Mouse (Mus musculus) liver, postnatal 0 days (tissue): ENCODE data around the gene Sept4. TPM values are rescaled to one million over a fixed set of nuclear protein-coding genes. Genes with fewer than 3 reads are reported as not detected.

Experiments used
- ATAC-seq: fragments of 200-750 bp; cut with Nextera tagmentation; 2 replicates; pipeline ENCODE4 v1.8.0; 2017; ENCODE audit warnings: mild to moderate bottlenecking, moderate library complexity
- DNase-seq: peaks from one replicate; pipeline ENCODE4 v3.0.0-alpha.2; 2016
- H3K27ac ChIP-seq: fragments of 300-500 bp; sonication (generic); 2 replicates; pipeline ENCODE4 v1.5.1; 2014; ENCODE audit warnings: antibody characterized with exemption, moderate library complexity, mild to moderate bottlenecking, low read depth
- H3K27me3 ChIP-seq: fragments of 300-500 bp; sonication (generic); 2 replicates; pipeline ENCODE4 v1.6.1; 2014; ENCODE audit warnings: low read length, control low read depth, mixed read lengths; ENCODE audit not compliant: insufficient read depth
- H3K36me3 ChIP-seq: fragments of 300-500 bp; sonication (generic); replicated peaks from 2 replicates; pipeline ENCODE4 v1.6.1; 2014; ENCODE audit warnings: mild to moderate bottlenecking, control low read depth, low read length, moderate library complexity, mixed read lengths; ENCODE audit not compliant: insufficient read depth
- H3K4me1 ChIP-seq: fragments of 300-500 bp; sonication (generic); 2 replicates; pipeline ENCODE4 v1.6.1; 2014; ENCODE audit warnings: antibody characterized with exemption, mild to moderate bottlenecking, control low read depth; ENCODE audit not compliant: insufficient read depth
- H3K4me2 ChIP-seq: fragments of 300-500 bp; sonication (generic); 2 replicates; pipeline ENCODE4 v1.6.1; 2014; ENCODE audit warnings: low read depth, mild to moderate bottlenecking, low read length, moderate library complexity, mixed read lengths
- H3K4me3 ChIP-seq: fragments of 300-500 bp; sonication (generic); 2 replicates; pipeline ENCODE4 v1.5.1; 2014; ENCODE audit warnings: low read depth, low read length
- H3K9ac ChIP-seq: fragments of 300-500 bp; sonication (generic); replicated peaks from 2 replicates; pipeline ENCODE4 v1.6.1; 2014; ENCODE audit warnings: mild to moderate bottlenecking, moderate library complexity
- H3K9me3 ChIP-seq: fragments of 300-500 bp; sonication (generic); 2 replicates; pipeline ENCODE4 v1.6.1; 2016; ENCODE audit warnings: mild to moderate bottlenecking, control low read depth, low read length, mixed read lengths
- CTCF ChIP-seq: sonication (generic); IDR thresholded peaks from 2 replicates; pipeline ENCODE4 v1.5.1; 2016; ENCODE audit warnings: antibody characterized with exemption, low read depth
- EP300 ChIP-seq: IDR thresholded peaks from 2 replicates; pipeline ENCODE4 v1.6.1; 2016; ENCODE audit warnings: antibody characterized with exemption, low read depth, mild to moderate bottlenecking
- WGBS: fragments of 180-500 bp; shearing (Covaris S2); extraction: QIAGEN DNeasy Blood & Tissue Kit; methylation state at CpG from one replicate; pipeline ENCODE4 v1.1.7; 2014; ENCODE audit not compliant: insufficient replicate concordance; 5-methylcytosine and 5-hydroxymethylcytosine counted together
- polyA plus RNA-seq: library from polyadenylated mRNA; unstranded; fragments of >200 nt; fragmentation: Nextera tagmentation; extraction: Ambion mirVana; gene quantifications from 2 replicates; pipeline ENCODE4 v1.2.1, GENCODE M21; 2015

The Sept4 gene
- polyA plus RNA-seq, 1 experiment from 2014 or later: 21.7 TPM

DNA sequence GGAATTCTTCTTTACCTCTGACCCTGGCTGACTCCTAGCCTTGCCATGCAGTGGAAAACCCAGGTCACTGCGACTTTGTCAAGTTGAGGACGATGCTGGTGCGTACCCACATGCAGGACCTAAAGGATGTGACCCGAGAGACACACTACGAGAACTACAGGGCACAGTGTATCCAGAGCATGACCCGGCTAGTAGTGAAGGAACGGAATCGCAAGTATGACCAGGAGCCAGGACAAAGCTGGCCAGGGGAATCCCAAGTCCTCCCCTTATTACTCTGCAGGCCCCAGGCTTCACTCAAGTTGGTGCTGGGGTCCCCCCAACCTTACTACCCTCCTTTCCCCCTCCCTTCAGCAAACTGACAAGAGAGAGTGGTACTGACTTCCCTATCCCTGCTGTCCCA lies 20.9 kb downstream of the Sept4 start:
- ATAC-seq: no peak
- Histone ChIP-seq H3K27ac (no peak overlapping the region), H3K4me2 (peak overlapping the region; percentile 92), H3K4me1 (peaks cover 38% of the 10 kb centered on the region), H3K27me3 (no peaks in the 10 kb centered on the region), H3K9me3 (no peaks in the 10 kb centered on the region), H3K9ac (no peak overlapping the region), H3K36me3 (no peaks in the 10 kb centered on the region; the same call in 1 of the 2 replicates), H3K4me3 (no peak overlapping the region)
- no peak for DNase-seq
- WGBS: 87% methylated on average over 8 of the region's 8 CpGs
- TF ChIP-seq EP300: no peak
- TF ChIP-seq CTCF: no peak

DNA sequence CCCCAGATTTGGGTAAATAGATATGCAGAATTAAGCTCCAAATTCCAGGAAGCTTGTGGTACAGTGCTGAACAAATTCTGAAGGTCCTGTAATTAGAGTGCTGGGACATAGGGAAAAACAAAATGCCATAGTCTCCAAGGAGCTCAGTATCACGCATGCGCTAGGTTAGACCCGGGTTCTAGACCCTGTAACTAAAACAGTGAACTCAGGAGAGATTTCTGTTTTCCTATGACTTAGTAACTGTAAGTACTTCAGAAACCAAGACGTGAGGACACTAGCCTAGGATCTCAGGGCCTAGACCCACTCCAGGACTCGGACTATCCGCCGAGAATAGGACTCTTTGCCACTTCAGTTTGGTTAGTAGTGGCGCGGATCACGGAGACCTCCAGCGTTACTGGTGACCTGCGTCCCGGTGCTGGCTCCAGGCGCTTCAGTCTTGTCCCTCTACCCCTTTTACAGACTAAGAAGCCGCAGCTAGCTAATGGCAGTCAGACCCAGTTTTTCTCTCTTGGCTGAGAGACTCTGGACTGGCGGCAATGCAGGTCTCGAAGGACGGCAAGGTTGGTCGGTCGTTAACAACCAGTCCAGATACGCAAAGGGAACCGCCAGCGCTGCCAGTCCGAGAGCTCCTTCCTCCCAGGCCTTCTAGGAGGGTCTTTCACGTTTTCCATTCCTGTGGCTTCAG lies 22.3 kb downstream of the Sept4 start:
- 1% methylated on average over 25 of the region's 25 CpGs for WGBS
- Histone ChIP-seq H3K9me3 (no peaks in the 10 kb centered on the region), H3K27ac (peak overlapping the region; percentile 96), H3K4me2 (peak overlapping the region; percentile 92), H3K36me3 (no peaks in the 10 kb centered on the region; the same call in 1 of the 2 replicates), H3K9ac (peak overlapping the region; percentile 89), H3K27me3 (no peaks in the 10 kb centered on the region), H3K4me3 (peak overlapping the region; percentile 82), H3K4me1 (peaks cover 44% of the 10 kb centered on the region)
- peak; percentile 49 for DNase-seq
- TF ChIP-seq EP300 (no peak), CTCF (no peak)
- ATAC-seq: no peak

DNA sequence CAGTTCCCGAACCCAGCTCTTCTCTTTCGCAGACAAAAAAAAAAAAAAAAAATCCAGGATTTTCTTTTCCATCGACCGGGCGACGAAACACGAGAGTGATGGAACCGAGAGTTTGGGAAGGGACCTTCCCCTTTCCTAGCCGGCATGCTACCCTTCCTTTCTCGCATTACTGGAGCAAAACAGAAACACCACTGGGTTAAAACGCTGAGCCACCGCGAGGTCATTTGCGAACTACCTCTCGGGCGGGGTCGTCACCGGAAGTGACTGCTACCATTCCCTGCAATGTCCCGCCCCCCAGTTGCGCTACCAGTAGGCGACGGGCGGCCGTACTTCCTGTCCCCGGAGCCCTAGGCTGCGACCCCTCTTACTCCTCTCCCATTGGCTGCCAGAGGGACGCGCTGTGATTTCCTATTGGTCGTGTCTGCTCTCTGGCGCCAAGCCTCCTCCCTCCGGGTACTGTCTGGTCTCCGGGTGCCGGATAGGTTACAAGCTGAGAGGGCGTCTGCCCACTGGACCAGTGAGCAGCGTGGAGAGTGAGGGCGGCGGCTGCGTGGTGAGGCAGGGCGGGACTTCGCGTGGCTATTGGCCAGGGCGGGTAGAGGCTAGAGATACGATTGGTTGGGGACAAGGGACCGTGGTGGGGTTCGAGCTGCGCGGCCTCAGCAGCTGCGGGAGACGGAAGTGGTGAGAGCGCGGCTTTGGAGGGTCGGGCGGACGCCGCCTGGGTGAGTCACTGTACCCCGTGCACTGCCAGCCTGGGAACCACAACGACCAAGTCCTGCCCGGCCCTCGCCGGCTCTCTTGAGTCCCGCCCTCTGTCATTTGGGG lies 23.0 kb downstream of the Sept4 start, which contains the start of gene Mtmr4:
Gene Mtmr4 (plus strand): TSS at position 637 of the 828 bp plus-strand sequence.
- peak; percentile 96 for ATAC-seq
- Histone ChIP-seq H3K4me2 (peak within 1 kb of the TSS; percentile 92), H3K9ac (peak within 1 kb of the TSS; percentile 89), H3K27ac (peak within 1 kb of the TSS; percentile 96), H3K36me3 (no peaks in the 10 kb centered on the region; the same call in 1 of the 2 replicates), H3K9me3 (no peaks in the 10 kb centered on the region), H3K4me1 (peaks cover 46% of the 10 kb centered on the region), H3K4me3 (peak within 1 kb of the TSS; percentile 82), H3K27me3 (no peaks in the 10 kb centered on the region)
- DNase-seq: peak; percentile 98
- TF ChIP-seq EP300: peak; percentile 51; the same call in 1 of the 2 replicates
- TF ChIP-seq CTCF: no peak; the same call in 1 of the 2 replicates
- under 1% methylated on average over 48 of the region's 61 CpGs for WGBS

DNA sequence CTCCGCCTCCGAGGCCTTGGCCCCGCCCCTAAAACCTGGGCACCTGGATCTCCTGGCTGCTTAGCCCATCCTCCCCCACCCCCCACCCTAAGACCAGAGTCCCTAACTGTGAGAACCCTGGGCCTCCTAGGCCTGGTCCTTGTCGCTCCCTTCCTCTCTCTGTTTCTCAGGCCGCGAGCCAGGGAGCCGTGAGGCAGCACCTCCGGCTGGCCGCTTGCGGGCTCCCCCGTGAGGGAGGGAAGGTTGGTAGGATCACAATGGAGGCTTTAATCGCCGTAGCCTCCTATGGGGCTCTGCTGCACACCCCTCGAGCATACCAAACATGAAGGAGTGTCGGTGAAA lies 23.6 kb downstream of the Sept4 start:
- Histone ChIP-seq H3K4me1 (peaks cover 46% of the 10 kb centered on the region), H3K9me3 (no peaks in the 10 kb centered on the region), H3K27ac (peak overlapping the region; percentile 95), H3K36me3 (peaks cover 5% of the 10 kb centered on the region), H3K4me3 (peak overlapping the region; percentile 82), H3K27me3 (no peaks in the 10 kb centered on the region), H3K4me2 (peak overlapping the region; percentile 92), H3K9ac (peak overlapping the region; percentile 81)
- ATAC-seq (no peak), DNase-seq (no peak)
- under 1% methylated on average over 14 of the region's 15 CpGs for WGBS
- TF ChIP-seq EP300 (0 out of 2 replicates have a peak, but pooled peaks have one; percentile 41), CTCF (peak; percentile 49)

DNA sequence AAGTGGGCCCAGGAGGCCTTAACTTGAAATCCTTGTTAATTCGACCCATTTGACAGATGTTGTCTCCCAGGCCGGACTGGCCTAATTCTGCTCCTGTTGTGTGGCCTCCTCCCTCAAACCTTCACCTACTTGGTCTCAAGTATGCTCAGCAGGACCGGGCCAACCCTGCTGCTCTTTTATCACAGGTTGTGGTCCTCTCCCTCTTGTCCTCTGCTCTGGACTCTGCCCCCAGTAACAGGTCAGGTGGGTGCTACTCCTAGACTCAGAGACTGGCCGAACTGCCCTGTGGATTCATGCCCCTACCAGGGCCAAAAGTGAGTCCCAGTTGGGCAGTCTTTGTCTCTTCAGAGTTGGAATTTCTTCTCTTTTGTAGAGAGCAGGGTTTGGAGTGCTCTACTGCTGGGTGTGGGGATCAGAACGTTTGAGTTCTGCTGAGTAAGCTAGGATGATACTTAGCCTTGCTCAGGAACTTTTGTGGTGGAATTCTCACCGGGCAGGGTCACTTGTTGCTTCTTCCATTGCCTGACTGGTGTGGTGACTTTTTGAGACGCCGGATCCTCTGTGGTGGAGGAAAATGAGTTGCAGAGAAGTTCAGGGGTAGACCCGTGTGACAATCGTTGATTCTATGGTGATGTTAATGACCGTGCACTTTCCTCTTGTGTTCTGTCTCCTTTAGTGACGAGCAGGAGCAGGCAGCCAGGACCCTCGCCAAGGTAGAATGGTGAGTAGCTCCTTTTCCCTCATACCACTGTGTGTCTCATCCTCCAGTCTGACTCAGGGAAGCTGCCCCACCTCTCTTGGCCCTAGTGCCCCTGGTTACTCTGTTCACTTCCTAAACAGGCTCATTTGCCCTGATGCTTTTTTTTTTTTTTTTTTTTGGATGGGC lies 24.3 kb downstream of the Sept4 start:
- peak overlapping the region; percentile 92 for H3K4me2 ChIP-seq
- peaks cover 10% of the 10 kb centered on the region for H3K36me3 ChIP-seq
- ATAC-seq (no peak), DNase-seq (peak; percentile 39)
- peak overlapping the region; percentile 81 for H3K9ac ChIP-seq
- H3K4me3 ChIP-seq: peak overlapping the region; percentile 82
- H3K27me3 ChIP-seq: no peaks in the 10 kb centered on the region
- H3K27ac ChIP-seq: peak overlapping the region; percentile 95
- no peaks in the 10 kb centered on the region for H3K9me3 ChIP-seq
- WGBS: 24% methylated on average over 13 of the region's 13 CpGs
- peaks cover 46% of the 10 kb centered on the region for H3K4me1 ChIP-seq
- TF ChIP-seq CTCF: no peak
- no peak for TF ChIP-seq EP300
